Mouse (Mus musculus): ENCODE measurements around the gene Smarce1.

Gene Smarce1

GRCm38 (mm10) chr11:99170005-99170404 is 60.8 kb downstream of the Smarce1 start:
- in situ Hi-C loops (cut with MboI; ENCODE audit: low sequenced_read_pairs), result no loop called here

- in situ Hi-C loops (cut with MboI; ENCODE audit: low sequenced_read_pairs), result no loop called here
These were observed 61.4 kb downstream of the Smarce1 start for GRCm38 (mm10) chr11:99169438-99169837.

GRCm38 (mm10) chr11:99168030-99168474 is 62.8 kb downstream of the Smarce1 start:
- in situ Hi-C loops (cut with MboI; ENCODE audit: low sequenced_read_pairs), result no loop called here

GRCm38 (mm10) chr11:99167576-99167975 is 63.2 kb downstream of the Smarce1 start:
- in situ Hi-C loops (cut with MboI; ENCODE audit: low sequenced_read_pairs), result no loop called here

GRCm38 (mm10) chr11:99166241-99166640 is 64.6 kb downstream of the Smarce1 start:
- in situ Hi-C loops (cut with MboI; ENCODE audit: low sequenced_read_pairs), result no loop called here

GRCm38 (mm10) chr11:99165031-99165752 is 65.6 kb downstream of the Smarce1 start:
- in situ Hi-C loops (cut with MboI; ENCODE audit: low sequenced_read_pairs), result no loop called here

GRCm38 (mm10) chr11:99162972-99163686 is 67.7 kb downstream of the Smarce1 start:
- in situ Hi-C loops (cut with MboI; ENCODE audit: low sequenced_read_pairs), result no loop called here

GRCm38 (mm10) chr11:99161648-99162047 is 69.2 kb downstream of the Smarce1 start:
- in situ Hi-C loops (cut with MboI; ENCODE audit: low sequenced_read_pairs), result no loop called here

- in situ Hi-C loops (cut with MboI; ENCODE audit: low sequenced_read_pairs), result no loop called here
These were observed 70.6 kb downstream of the Smarce1 start for GRCm38 (mm10) chr11:99160228-99160627.
